Mouse (Mus musculus) spleen, adult 12 weeks (tissue): ENCODE results near the gene Fam71e1.

Experiments used
- DNase-seq: peaks from one replicate; pipeline ENCODE4 v3.0.0; 2022; ENCODE audit warnings: low spot score

Gene Fam71e1

DNA sequence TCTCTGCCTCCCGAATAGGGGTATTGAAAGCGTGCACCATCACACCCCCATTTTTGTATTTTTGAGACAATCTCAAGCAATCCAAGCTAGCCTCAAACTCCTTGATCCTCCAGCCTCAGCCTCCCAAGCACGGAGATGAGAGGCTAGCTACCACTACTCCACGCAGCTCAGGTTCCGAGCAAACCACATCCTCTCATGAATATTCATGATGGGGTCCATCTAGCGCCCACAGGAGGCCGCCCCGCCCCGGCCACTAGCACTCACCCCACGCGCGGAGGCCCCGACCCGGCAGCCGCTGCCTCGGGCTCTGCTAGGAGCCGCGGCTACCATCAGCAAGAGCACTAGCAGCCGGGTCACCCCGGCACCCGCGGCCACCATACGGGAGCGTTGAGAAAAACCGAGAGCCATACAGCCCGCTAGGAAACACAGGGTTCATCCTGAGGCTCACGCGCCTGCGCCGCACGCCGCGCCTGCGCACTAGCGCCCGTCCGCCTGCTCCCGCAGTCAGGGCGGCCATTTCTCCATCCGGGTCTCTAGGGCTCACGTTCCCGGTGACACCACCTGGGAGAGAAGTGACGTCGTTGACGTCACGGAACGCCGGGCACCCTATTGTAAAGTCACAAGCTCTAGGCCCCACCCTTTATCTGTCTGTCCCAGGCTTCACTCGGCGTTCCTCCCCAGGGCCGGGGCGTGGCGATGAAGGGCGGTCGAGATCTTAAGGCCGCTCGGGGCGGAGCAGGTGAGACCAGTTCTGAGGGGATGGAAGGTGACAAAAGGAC lies at the start of gene Fam71e1, which contains the start of gene Emc10:
TSS of gene Fam71e1 (plus strand) at position 590 of the 779 bp plus-strand sequence.
TSS of gene Emc10 (minus strand) at position 538 of the 779 bp plus-strand sequence.
- DNase-seq = peak; percentile 98

DNA sequence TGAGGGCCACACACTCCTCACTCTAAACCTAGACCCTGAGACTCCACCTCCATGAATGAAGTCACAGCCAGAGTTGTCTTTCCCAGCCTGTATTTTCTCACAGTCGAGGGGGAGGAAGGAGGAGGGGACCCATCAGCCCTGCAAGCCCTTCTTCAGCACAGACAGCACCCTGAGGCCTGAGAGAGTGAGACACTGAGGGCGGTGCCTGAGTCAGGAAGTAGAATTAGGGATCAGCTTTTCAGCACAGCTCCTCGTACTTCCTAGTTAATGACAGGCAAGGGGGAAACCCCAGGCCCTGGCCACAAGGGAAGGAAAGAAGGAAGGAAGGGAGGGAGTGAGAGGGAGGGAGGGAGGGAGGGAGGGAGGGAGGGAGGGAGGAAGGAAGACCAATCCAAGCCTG lies 43.1 kb upstream of the Fam71e1 start:
- DNase-seq = no peak

DNA sequence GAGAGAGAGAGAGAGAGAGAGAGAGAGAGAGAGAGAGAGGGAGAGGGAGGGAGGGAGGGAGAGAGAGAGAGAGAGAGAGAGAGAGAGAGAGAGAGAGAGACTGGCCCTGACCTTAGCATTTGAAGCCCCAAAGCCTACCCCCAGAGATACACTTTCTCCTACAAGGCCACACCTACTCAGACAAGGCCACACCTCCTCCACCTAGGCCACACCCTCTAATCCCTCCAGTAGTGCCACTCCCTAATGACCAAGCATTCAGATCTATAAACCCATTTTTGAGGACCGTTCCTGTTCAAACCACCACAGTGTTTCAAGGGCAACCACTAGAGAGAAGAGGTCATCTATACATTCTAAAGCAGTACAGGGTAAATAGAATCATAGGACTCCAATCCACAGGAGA lies 40.1 kb upstream of the Fam71e1 start:
- no peak for DNase-seq

GRCm38 (mm10) chr7:44460067-44460466 lies 36.3 kb upstream of the Fam71e1 start:
- DNase-seq = no peak

GRCm38 (mm10) chr7:44460767-44461502 lies 35.4 kb upstream of the Fam71e1 start:
- DNase-seq = no peak

- no peak for DNase-seq
These were observed 34.7 kb upstream of the Fam71e1 start for GRCm38 (mm10) chr7:44461503-44462217.

GRCm38 (mm10) chr7:44462218-44463055 lies 33.9 kb upstream of the Fam71e1 start:
- DNase-seq = peak; percentile 51

GRCm38 (mm10) chr7:44463056-44463425 lies 33.3 kb upstream of the Fam71e1 start:
- DNase-seq = no peak

GRCm38 (mm10) chr7:44463556-44464225 lies 32.7 kb upstream of the Fam71e1 start:
- DNase-seq = no peak

DNA sequence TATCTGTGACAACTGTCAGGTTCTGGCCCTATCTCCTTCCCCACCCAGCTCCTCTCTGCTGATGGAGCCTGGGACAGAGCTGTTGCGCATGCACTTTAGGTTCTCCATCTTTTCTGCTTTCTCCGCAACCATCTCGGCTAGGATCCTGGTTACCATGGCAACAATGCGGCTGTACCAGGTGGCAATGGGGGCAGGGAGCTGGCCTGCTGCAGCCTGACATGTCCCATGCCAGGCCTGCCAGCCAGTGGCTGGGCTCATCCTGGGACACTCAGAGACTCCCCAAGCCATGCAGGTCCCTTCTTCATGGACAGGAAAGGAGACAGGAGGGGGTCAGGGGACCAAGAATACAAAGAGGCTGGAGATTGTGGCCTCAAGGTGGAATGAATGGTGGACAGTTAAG lies 31.9 kb upstream of the Fam71e1 start:
- no peak for DNase-seq

GRCm38 (mm10) chr7:44465111-44465510 lies 31.3 kb upstream of the Fam71e1 start, which contains the start of gene Aspdh:
Aspdh (plus strand) TSS chr7:44465391.
- DNase-seq = no peak

DNA sequence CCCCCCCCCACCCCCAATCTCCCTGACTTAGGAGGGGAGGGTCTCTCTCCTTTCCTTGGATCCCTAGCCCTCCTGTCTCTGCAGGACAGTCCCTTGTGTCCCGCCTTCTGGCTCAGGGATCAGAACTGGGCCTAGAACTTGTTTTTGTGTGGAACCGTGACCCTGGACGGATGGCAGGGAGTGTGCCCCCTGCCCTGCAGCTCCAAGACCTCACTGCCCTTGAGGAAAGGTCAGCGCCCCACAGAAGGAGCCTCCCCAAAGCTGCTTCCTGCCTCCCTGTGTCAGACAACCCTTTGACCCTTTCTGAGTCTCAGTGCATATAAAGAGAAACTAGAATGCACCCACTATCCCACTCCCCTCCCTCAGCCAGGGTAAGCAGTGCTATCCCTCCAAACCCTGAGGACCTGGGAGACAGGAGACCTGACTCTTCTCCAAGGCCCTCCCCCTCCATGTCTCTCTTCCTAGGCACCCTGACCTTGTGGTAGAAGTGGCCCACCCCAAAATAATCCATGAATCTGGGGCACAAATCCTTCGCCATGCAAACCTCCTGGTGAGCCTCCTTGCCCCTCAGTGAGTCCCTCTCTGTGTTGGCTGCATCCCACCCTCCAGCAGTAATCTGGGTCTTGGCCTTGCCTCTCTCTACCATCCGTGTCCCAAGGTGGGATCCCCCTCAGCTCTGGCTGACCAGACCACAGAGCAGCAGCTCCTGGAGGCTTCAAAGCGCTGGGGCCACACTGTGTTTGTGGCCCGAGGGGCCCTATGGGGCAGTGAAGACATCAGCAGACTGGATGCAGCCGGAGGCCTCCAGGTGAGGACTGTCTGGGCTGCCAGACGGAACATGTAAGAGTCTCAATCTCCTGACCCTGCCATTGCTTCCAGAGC lies 30.1 kb upstream of the Fam71e1 start:
- DNase-seq = no peak

DNA sequence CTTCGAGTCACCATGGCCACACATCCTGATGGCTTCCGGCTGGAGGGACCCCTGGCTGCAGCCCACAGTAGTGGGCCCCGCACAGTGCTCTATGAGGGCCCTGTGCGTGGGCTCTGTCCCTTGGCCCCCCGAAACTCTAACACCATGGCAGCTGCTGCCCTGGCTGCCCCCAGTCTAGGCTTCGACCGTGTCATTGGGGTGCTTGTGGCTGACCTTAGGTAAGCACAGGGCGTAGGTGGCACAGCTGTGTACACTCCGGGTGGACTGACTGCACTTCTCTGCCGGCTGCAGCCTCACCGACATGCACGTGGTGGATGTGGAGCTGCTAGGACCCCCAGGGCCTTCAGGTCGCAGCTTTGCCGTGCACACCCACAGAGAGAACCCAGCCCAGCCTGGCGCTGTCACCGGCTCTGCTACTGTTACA lies 29.5 kb upstream of the Fam71e1 start:
- DNase-seq = no peak

GRCm38 (mm10) chr7:44467811-44468411 lies 28.5 kb upstream of the Fam71e1 start, which contains the start of gene Josd2:
Josd2 (plus strand) TSS chr7:44467980.
- peak; percentile 86 for DNase-seq

- peak; percentile 48 for DNase-seq
These were observed 27.6 kb upstream of the Fam71e1 start for GRCm38 (mm10) chr7:44468644-44469285.

DNA sequence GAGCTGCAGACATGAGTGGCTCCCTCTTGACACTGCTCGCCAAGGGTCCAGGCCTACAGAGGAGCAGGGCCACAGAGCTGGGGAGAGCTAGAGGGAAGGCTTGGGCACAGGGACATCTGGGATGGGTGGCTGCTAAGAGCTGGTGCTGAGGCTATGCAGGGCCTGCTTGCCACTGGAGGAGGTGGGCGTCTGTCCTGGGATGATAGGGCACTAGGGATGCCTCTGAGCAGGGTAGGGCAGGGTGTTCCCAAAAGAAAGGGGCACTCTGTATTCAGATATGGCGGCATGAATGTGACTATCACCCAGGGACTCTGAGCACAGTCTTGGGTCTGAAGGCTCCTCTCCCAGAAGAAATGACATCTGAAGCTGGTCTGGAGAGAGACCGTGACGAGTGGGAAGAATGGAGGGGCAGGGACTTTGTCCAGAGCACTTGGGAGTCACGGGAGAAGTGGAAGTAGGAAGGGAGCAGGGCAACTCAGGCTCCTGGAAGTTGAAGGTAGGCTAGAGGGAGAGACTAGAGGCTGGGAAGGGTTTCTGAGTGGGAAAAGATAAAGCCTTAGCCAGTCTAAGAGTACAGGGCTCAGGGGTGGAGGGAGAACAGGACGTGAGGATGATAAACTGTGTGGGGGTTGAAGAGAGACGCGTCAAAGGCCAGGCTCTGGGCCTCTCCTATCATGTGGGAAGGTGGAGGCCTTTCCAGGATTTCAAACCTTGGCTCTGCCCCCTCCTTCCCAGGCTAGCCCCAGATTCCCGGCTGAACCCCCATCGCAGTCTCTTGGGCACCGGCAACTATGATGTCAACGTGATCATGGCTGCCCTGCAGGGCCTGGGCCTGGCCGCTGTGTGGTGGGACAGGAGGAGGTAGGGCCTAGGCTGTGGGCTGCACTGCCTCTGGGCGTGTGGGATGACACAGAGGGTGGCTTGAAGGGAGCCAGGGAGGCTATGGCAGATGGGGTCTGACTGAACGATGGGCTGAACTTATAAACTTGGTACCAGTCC lies 26.4 kb upstream of the Fam71e1 start:
- peak; percentile 67 for DNase-seq

- no peak for DNase-seq
These were observed 25.4 kb upstream of the Fam71e1 start for GRCm38 (mm10) chr7:44470696-44471612.
